Mouse (Mus musculus): ENCODE data around the gene Aqp9. TPM values are rescaled to one million over a fixed set of nuclear protein-coding genes. Genes with fewer than 3 reads are reported as not detected.

Gene Aqp9
- total and polyA plus RNA-seq, 3 experiments = 0.08 TPM; not detected in 2

DNA sequence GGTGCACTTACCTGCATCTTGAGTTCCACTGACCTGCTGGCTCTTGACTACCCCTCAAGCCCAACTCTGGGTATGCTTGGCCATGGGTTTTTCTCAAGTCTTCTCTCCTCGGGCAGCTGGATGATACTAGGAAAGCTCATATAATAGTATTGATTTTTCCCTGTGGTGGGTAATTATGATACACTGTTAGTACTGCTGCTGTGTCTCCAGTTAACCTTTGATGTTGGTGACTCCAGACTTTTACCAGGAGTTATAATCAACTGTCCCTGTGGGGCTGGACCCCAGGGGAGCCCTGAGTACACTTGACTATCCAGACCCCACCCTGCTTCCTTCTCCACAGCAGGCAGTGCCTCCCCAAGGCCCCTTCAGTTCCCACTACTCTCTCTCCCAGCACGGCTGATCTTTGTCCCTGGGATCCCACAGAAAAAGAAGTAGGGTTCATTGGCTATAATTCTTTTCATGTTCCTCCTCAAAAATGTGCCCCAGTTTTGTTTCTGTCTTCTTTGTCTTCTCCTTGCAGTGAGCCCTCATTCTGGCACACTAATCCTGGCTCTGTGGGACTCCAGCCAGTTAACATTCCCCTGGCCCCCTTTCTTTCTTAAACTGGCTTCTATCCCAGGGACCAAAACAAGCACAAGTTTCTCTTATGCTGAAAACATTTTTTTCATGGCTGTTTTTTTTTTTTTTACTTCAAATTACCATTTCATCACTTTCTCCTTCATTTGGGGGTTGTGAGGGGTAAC is 838 bp downstream of the Aqp9 start:
- dilution Hi-C loops (cut with MboI; ENCODE audit: extremely low pct_ligation_motif_present, extremely low pct_unique_long_range_greater_than_20kb, low sequenced_read_pairs) (no loop called here), in situ Hi-C loops (cut with MboI; ENCODE audit: low pct_ligation_motif_present, low pct_unique_long_range_greater_than_20kb, low sequenced_read_pairs) (no loop called here)
- no peak overlapping the region for H3K4me2 ChIP-seq (ENCODE audit: insufficient read depth, low read depth, poor library complexity, severe bottlenecking)
- H3K9ac ChIP-seq (ENCODE audit: insufficient read depth, low read depth) = no peak overlapping the region; the same call in 1 of the 2 replicates
- TF ChIP-seq RCOR1 (conservative IDR thresholded peaks at IDR 0.05; ENCODE audit: low read depth, low read length) (no peak), CHD1 (IDR thresholded peaks at IDR 0.05; ENCODE audit: low read depth, low read length) (no peak), IRF4 (IDR thresholded peaks at IDR 0.05; ENCODE audit: low read depth, low read length) (no peak), ZNF384 (IDR thresholded peaks at IDR 0.05; ENCODE audit: low read depth, low read length) (no peak), MAFK (IDR thresholded peaks at IDR 0.05; ENCODE audit: insufficient replicate concordance, low read length) (no peak), PAX5 (IDR thresholded peaks at IDR 0.05; ENCODE audit: low read length) (no peak), USF2 (conservative IDR thresholded peaks at IDR 0.05; ENCODE audit: low read depth, low read length) (no peak), NRF1 (IDR thresholded peaks at IDR 0.05; ENCODE audit: low read depth, low read length) (no peak), CHD2 (IDR thresholded peaks at IDR 0.05; ENCODE audit: low read length) (no peak), CTCF (conservative IDR thresholded peaks at IDR 0.05 in 1 of 2, IDR thresholded peaks at IDR 0.05 in 1 of 2; ENCODE audit: low read depth in 2 of 2, low read length in 2 of 2) (no peak), E2F4 (IDR thresholded peaks at IDR 0.05; ENCODE audit: insufficient replicate concordance, low read depth, low read length) (no peak), NELFE (IDR thresholded peaks at IDR 0.05; ENCODE audit: low read depth, low read length) (no peak), ELF1 (IDR thresholded peaks at IDR 0.05; ENCODE audit: low read depth, low read length) (no peak), TCF12 (IDR thresholded peaks at IDR 0.05; ENCODE audit: low read depth, low read length) (no peak), ETS1 (conservative IDR thresholded peaks at IDR 0.05; ENCODE audit: low read depth, low read length) (no peak), UBTF (IDR thresholded peaks at IDR 0.05; ENCODE audit: low read depth, low read length) (no peak), MYC (IDR thresholded peaks at IDR 0.05; ENCODE audit: low read depth, low read length) (no peak), EP300 (IDR thresholded peaks at IDR 0.05; ENCODE audit: low read length) (no peak)
- no peaks in the 10 kb centered on the region for H3K36me3 ChIP-seq (replicated peaks in 1 of 2; ENCODE audit: control insufficient read depth in 1 of 2, insufficient read depth in 1 of 2, low read length in 1 of 2)
- no peak overlapping the region for H3K4me3 ChIP-seq (replicated peaks in 1 of 3; ENCODE audit: low read depth in 2 of 3, low read length in 2 of 3, poor library complexity in 1 of 3)
- H3K9me3 ChIP-seq (replicated peaks; ENCODE audit: low read length) = no peaks in the 10 kb centered on the region
- H3K79me2 ChIP-seq (replicated peaks; ENCODE audit: control insufficient read depth, extremely low read depth, insufficient read depth, poor library complexity, severe bottlenecking) = no peaks in the 10 kb centered on the region
- no peak overlapping the region for H3K27ac ChIP-seq (ENCODE audit: insufficient read depth, low read depth)
- no peak for DNase-seq (ENCODE audit: extremely low read depth)
- no peaks in the 10 kb centered on the region for H3K27me3 ChIP-seq (replicated peaks)
- peaks cover 0 to 5% of the 10 kb centered on the region in 2 experiments; a peak in 1 of 4 replicates for H3K4me1 ChIP-seq (ENCODE audit: control insufficient read depth in 1 of 2, insufficient read depth in 2 of 2)

DNA sequence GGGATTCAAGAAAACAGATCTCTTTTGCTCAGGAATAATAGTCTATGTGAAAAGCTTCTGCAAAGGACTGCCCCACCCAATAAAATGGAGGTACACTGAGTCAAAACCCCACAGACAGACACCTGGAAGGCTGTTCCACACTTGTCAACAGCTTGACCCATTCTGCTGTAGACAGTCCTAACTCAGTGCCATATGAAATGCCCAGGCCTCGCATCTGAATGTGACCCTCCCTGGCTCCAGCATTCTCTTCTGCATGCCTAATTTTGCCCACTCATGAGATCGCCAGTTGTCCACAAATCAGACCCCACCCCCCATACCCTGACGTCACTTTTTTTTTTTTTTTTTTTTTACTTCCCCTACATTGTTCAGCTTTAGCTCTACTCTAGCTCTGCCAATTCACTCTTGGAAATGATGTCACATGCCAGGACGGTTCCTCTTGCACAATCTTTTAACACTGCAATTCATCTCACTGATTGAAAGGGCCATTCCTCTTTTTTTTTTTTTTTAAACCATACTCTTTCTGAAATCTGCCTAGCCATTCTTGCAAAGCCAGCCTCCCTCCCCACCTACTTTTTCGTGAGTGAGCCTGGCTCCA is 1.5 kb downstream of the Aqp9 start:
- Histone ChIP-seq H3K79me2 (replicated peaks; ENCODE audit: control insufficient read depth, extremely low read depth, insufficient read depth, poor library complexity, severe bottlenecking) (no peaks in the 10 kb centered on the region), H3K36me3 (replicated peaks in 1 of 2; ENCODE audit: control insufficient read depth in 1 of 2, insufficient read depth in 1 of 2, low read length in 1 of 2) (no peaks in the 10 kb centered on the region), H3K9ac (ENCODE audit: insufficient read depth, low read depth) (no peak overlapping the region), H3K27me3 (replicated peaks) (no peaks in the 10 kb centered on the region), H3K4me3 (replicated peaks in 1 of 3; ENCODE audit: low read depth in 2 of 3, low read length in 2 of 3, poor library complexity in 1 of 3) (no peak overlapping the region), H3K9me3 (replicated peaks; ENCODE audit: low read length) (no peaks in the 10 kb centered on the region), H3K4me2 (ENCODE audit: insufficient read depth, low read depth, poor library complexity, severe bottlenecking) (no peak overlapping the region), H3K4me1 (ENCODE audit: control insufficient read depth in 1 of 2, insufficient read depth in 2 of 2) (peaks cover 0 to 5% of the 10 kb centered on the region in 2 experiments; a peak in 1 of 4 replicates), H3K27ac (ENCODE audit: insufficient read depth, low read depth) (no peak overlapping the region)
- TF ChIP-seq JUN (IDR thresholded peaks at IDR 0.05; ENCODE audit: insufficient read depth, low read depth, low read length) (no peak), EP300 (IDR thresholded peaks at IDR 0.05; ENCODE audit: low read length) (no peak), JUND (conservative IDR thresholded peaks at IDR 0.05; ENCODE audit: low read depth, low read length) (no peak), MAFK (IDR thresholded peaks at IDR 0.05; ENCODE audit: insufficient replicate concordance, low read length) (no peak), ZMIZ1 (IDR thresholded peaks at IDR 0.05; ENCODE audit: low read depth, low read length) (no peak), ZNF384 (IDR thresholded peaks at IDR 0.05; ENCODE audit: low read depth, low read length) (peak; percentile 87), MXI1 (IDR thresholded peaks at IDR 0.05; ENCODE audit: low read depth, low read length) (no peak), USF2 (conservative IDR thresholded peaks at IDR 0.05; ENCODE audit: low read depth, low read length) (no peak), IRF4 (IDR thresholded peaks at IDR 0.05; ENCODE audit: low read depth, low read length) (no peak)
- dilution Hi-C loops (cut with MboI; ENCODE audit: extremely low pct_ligation_motif_present, extremely low pct_unique_long_range_greater_than_20kb, low sequenced_read_pairs) (no loop called here), in situ Hi-C loops (cut with MboI; ENCODE audit: low pct_ligation_motif_present, low pct_unique_long_range_greater_than_20kb, low sequenced_read_pairs) (no loop called here)
- DNase-seq (ENCODE audit: extremely low read depth) = no peak

Data from CH12.LX (cell line).